In the genomic region with DNA sequence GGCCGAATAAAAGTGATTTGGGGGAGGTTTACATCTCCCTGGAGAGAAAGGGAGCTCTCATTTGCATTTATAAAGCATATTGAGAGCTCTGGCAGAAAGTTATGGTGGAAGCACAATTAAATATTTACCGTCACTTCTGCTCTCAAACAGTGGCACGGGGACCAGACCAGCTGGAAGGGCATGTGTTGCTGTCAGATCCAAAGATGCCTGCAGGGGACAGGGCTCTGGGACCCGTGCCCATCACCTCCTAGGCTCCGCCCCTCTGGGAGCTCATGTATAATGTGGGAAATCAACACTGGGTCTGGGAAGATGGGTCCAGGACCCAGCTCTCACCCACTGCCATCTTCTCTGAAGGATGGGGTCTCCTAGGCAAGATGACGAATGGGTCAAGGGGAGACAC, we compare ENCODE assay signal across 19 mouse cellular contexts.
DNase-seq lines count a peak whose midpoint lies in the region; ATAC-seq and TF ChIP-seq lines count a peak whose summit lies in the region.
"Had no signal": no experiment of that assay in that cellular context is flagged by ENCODE, and none has a peak within 500 bp of the region (broad histone marks: within the 10 kb centered on the region; RNA-seq: fewer than 3 reads in every experiment).

No protein-coding gene starts in this region.

- H3K4me2 ChIP-seq in forebrain, embryonic 15.5 days (replicated peaks) = no peak overlapping the region
- no peak overlapping the region for H3K4me2 ChIP-seq in midbrain, embryonic 15.5 days
- H3K4me2 ChIP-seq in midbrain, embryonic 11.5 days = no peak overlapping the region
- H3K4me2 ChIP-seq in neural tube, embryonic 14.5 days (ENCODE audit: low read depth, low read length) = no peak overlapping the region
- no peak overlapping the region for H3K4me2 ChIP-seq in intestine, postnatal 0 days (replicated peaks; ENCODE audit: low read depth)
- H3K4me2 ChIP-seq: heart, embryonic 15.5 days; limb, embryonic 13.5 days; liver, embryonic 15.5 days; midbrain, embryonic 12.5 days had no signal

- TF ChIP-seq CTCF in intestine, postnatal 0 days (IDR thresholded peaks at IDR 0.05; ENCODE audit: low read depth) = no peak

- no peak overlapping the region for H3K27ac ChIP-seq in forebrain, embryonic 15.5 days (replicated peaks)
- H3K27ac ChIP-seq in forebrain, embryonic 10.5 days = no peak overlapping the region
- H3K27ac ChIP-seq in midbrain, embryonic 15.5 days = no peak overlapping the region
- H3K27ac ChIP-seq in midbrain, embryonic 11.5 days (ENCODE audit: low read depth, low read length) = no peak overlapping the region
- H3K27ac ChIP-seq in neural tube, embryonic 14.5 days (ENCODE audit: low read depth, low read length) = no peak overlapping the region
- H3K27ac ChIP-seq in intestine, postnatal 0 days (ENCODE audit: low read depth, low read length) = no peak overlapping the region
- H3K27ac ChIP-seq: embryonic facial prominence, embryonic 10.5 days; heart, embryonic 15.5 days; limb, embryonic 13.5 days; liver, embryonic 15.5 days; midbrain, embryonic 12.5 days had no signal

- H3K36me3 ChIP-seq in forebrain, embryonic 15.5 days = no peaks in the 10 kb centered on the region
- H3K36me3 ChIP-seq in forebrain, embryonic 10.5 days (replicated peaks) = no peaks in the 10 kb centered on the region
- H3K36me3 ChIP-seq in midbrain, embryonic 15.5 days (replicated peaks) = no peaks in the 10 kb centered on the region
- H3K36me3 ChIP-seq in midbrain, embryonic 11.5 days (ENCODE audit: control insufficient read depth, insufficient read depth, low read length) = no peaks in the 10 kb centered on the region
- no peaks in the 10 kb centered on the region for H3K36me3 ChIP-seq in neural tube, embryonic 14.5 days (ENCODE audit: control insufficient read depth, insufficient read depth, low read length)
- no peaks in the 10 kb centered on the region for H3K36me3 ChIP-seq in intestine, postnatal 0 days (ENCODE audit: control insufficient read depth, insufficient read depth)
- H3K36me3 ChIP-seq: embryonic facial prominence, embryonic 10.5 days; heart, embryonic 15.5 days; limb, embryonic 13.5 days; liver, embryonic 15.5 days; midbrain, embryonic 12.5 days had no signal

- peak; percentile 65 for ATAC-seq in forebrain, embryonic 15.5 days (replicated peaks)
- peak; percentile 32; the same call in 1 of the 2 replicates for ATAC-seq in midbrain, embryonic 15.5 days (replicated peaks)
- no peak for ATAC-seq in midbrain, embryonic 11.5 days (ENCODE audit: low FRiP score)
- ATAC-seq in neural tube, embryonic 14.5 days (ENCODE audit: low read depth) = peak; percentile 58; the same call in 1 of the 2 replicates
- no peak for ATAC-seq in intestine, postnatal 0 days

- DNase-seq in forebrain, embryonic 10.5 days (ENCODE audit: extremely low spot score, low spot score) = no peak
- DNase-seq in midbrain, embryonic 11.5 days (ENCODE audit: low spot score, missing footprints) = no peak
- peak; percentile 90 to 92 for DNase-seq in cerebellum, postnatal 10 days
- no peak for DNase-seq in ovary, postnatal 36 days (ENCODE audit: low spot score)
- DNase-seq: adrenal gland, postnatal 25 days; heart, adult 18-20 months; kidney, postnatal 4 days; lung, postnatal 36 days; right cerebral cortex, postnatal 14 days had no signal

- H3K9me3 ChIP-seq in forebrain, embryonic 15.5 days = no peaks in the 10 kb centered on the region
- H3K9me3 ChIP-seq in forebrain, embryonic 10.5 days = no peaks in the 10 kb centered on the region
- H3K9me3 ChIP-seq in midbrain, embryonic 15.5 days = no peaks in the 10 kb centered on the region
- H3K9me3 ChIP-seq in midbrain, embryonic 11.5 days (ENCODE audit: control insufficient read depth, low read length) = no peaks in the 10 kb centered on the region
- H3K9me3 ChIP-seq in neural tube, embryonic 14.5 days (ENCODE audit: control insufficient read depth, low read length) = no peaks in the 10 kb centered on the region
- no peaks in the 10 kb centered on the region for H3K9me3 ChIP-seq in intestine, postnatal 0 days (ENCODE audit: control insufficient read depth)
- H3K9me3 ChIP-seq: embryonic facial prominence, embryonic 10.5 days; heart, embryonic 15.5 days; limb, embryonic 13.5 days; liver, embryonic 15.5 days; midbrain, embryonic 12.5 days had no signal

- H3K9ac ChIP-seq in forebrain, embryonic 15.5 days (replicated peaks) = no peak overlapping the region
- H3K9ac ChIP-seq in midbrain, embryonic 15.5 days = no peak overlapping the region
- no peak overlapping the region for H3K9ac ChIP-seq in midbrain, embryonic 11.5 days (ENCODE audit: low read length)
- no peak overlapping the region for H3K9ac ChIP-seq in neural tube, embryonic 14.5 days (replicated peaks; ENCODE audit: low read depth, low read length)
- H3K9ac ChIP-seq in intestine, postnatal 0 days (ENCODE audit: low read depth, low read length) = no peak overlapping the region
- H3K9ac ChIP-seq: heart, embryonic 15.5 days; limb, embryonic 13.5 days; liver, embryonic 15.5 days; midbrain, embryonic 12.5 days had no signal

- H3K4me3 ChIP-seq in forebrain, embryonic 15.5 days = no peak overlapping the region
- no peak overlapping the region for H3K4me3 ChIP-seq in forebrain, embryonic 10.5 days
- no peak overlapping the region for H3K4me3 ChIP-seq in midbrain, embryonic 15.5 days
- no peak overlapping the region for H3K4me3 ChIP-seq in midbrain, embryonic 11.5 days (ENCODE audit: low read depth, low read length)
- H3K4me3 ChIP-seq in neural tube, embryonic 14.5 days (ENCODE audit: low read depth, low read length) = no peak overlapping the region
- no peak overlapping the region for H3K4me3 ChIP-seq in intestine, postnatal 0 days (ENCODE audit: low read depth, low read length)
- H3K4me3 ChIP-seq: embryonic facial prominence, embryonic 10.5 days; erythroblast, embryonic 14.5 days; heart, embryonic 15.5 days; limb, embryonic 13.5 days; liver, embryonic 15.5 days; midbrain, embryonic 12.5 days had no signal

- 33% methylated on average over 6 of the region's 6 CpGs for WGBS in forebrain, embryonic 15.5 days
- 75% methylated on average over 6 of the region's 6 CpGs for WGBS in forebrain, embryonic 10.5 days
- WGBS in midbrain, embryonic 15.5 days = 49% methylated on average over 6 of the region's 6 CpGs
- 72% methylated on average over 6 of the region's 6 CpGs for WGBS in midbrain, embryonic 11.5 days
- 39% methylated on average over 6 of the region's 6 CpGs for WGBS in neural tube, embryonic 14.5 days
- WGBS in intestine, postnatal 0 days = 70% methylated on average over 6 of the region's 6 CpGs

- peaks cover 2% of the 10 kb centered on the region; the same call in 1 of the 2 replicates for H3K27me3 ChIP-seq in forebrain, embryonic 15.5 days
- peaks cover 61% of the 10 kb centered on the region for H3K27me3 ChIP-seq in forebrain, embryonic 10.5 days (ENCODE audit: poor library complexity, severe bottlenecking)
- no peaks in the 10 kb centered on the region for H3K27me3 ChIP-seq in midbrain, embryonic 15.5 days (replicated peaks)
- no peaks in the 10 kb centered on the region for H3K27me3 ChIP-seq in midbrain, embryonic 11.5 days (ENCODE audit: control insufficient read depth, insufficient read depth, low read length)
- H3K27me3 ChIP-seq in neural tube, embryonic 14.5 days (ENCODE audit: control insufficient read depth, insufficient read depth, low read length) = peaks cover 3% of the 10 kb centered on the region; the same call in 1 of the 2 replicates
- no peaks in the 10 kb centered on the region for H3K27me3 ChIP-seq in intestine, postnatal 0 days (replicated peaks; ENCODE audit: control insufficient read depth, insufficient read depth, low read length)
- H3K27me3 ChIP-seq: heart, embryonic 15.5 days; limb, embryonic 13.5 days; liver, embryonic 15.5 days had no signal

- peaks cover 44% of the 10 kb centered on the region for H3K4me1 ChIP-seq in forebrain, embryonic 15.5 days
- peaks cover 16% of the 10 kb centered on the region for H3K4me1 ChIP-seq in forebrain, embryonic 10.5 days
- H3K4me1 ChIP-seq in midbrain, embryonic 15.5 days = peaks cover 27% of the 10 kb centered on the region
- H3K4me1 ChIP-seq in midbrain, embryonic 11.5 days (ENCODE audit: control insufficient read depth, insufficient read depth, low read length) = peaks cover 7% of the 10 kb centered on the region; the same call in 1 of the 2 replicates
- peaks cover 13% of the 10 kb centered on the region for H3K4me1 ChIP-seq in neural tube, embryonic 14.5 days (ENCODE audit: control insufficient read depth, insufficient read depth, low read length)
- no peaks in the 10 kb centered on the region for H3K4me1 ChIP-seq in intestine, postnatal 0 days (replicated peaks; ENCODE audit: control insufficient read depth, insufficient read depth, low read length)
- H3K4me1 ChIP-seq: embryonic facial prominence, embryonic 10.5 days; heart, embryonic 15.5 days; limb, embryonic 13.5 days; liver, embryonic 15.5 days had no signal

Comparison
In these comparisons a context has a peak if more than half of its experiments do, and no peak if none do; other contexts are left out.
1. ATAC-seq: peak in forebrain, embryonic 15.5 days (single experiment), midbrain, embryonic 15.5 days (single experiment) and neural tube, embryonic 14.5 days (single experiment); none in midbrain, embryonic 11.5 days (single experiment) and intestine, postnatal 0 days (single experiment).
2. DNase-seq: peak in cerebellum, postnatal 10 days (2 of 2); none in forebrain, embryonic 10.5 days (single experiment), midbrain, embryonic 11.5 days (single experiment) and ovary, postnatal 36 days (single experiment).